Mouse (Mus musculus) CD4-positive, CD25-positive, alpha-beta regulatory T cell, adult 2 months (primary cell): ENCODE data around the gene Vrk3.

Source experiments
- DNase-seq: peaks from one replicate; pipeline ENCODE4 v3.0.0-alpha.2; 2012; ENCODE audit warnings: low read depth, low spot score

The Vrk3 gene

DNA sequence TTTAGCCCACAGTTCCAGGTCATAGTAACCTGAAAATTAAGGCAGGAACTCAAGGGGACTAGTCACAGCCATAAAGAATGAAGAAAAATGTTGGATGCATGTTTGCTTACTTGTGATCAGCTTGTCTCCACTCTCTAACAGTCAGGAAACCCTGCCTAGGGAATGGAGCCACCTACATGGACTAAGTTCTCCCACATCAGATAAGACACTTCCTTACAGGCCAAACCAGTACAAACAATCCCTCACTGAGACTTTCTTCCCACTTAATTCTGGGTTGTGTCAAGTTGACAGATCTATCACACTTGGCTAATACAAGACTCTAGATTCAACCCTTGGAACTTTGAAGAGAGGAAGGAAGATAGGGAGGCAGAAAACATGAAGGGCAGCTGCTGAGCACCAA, 12.2 kb downstream of the Vrk3 start:
- no peak for DNase-seq

DNA sequence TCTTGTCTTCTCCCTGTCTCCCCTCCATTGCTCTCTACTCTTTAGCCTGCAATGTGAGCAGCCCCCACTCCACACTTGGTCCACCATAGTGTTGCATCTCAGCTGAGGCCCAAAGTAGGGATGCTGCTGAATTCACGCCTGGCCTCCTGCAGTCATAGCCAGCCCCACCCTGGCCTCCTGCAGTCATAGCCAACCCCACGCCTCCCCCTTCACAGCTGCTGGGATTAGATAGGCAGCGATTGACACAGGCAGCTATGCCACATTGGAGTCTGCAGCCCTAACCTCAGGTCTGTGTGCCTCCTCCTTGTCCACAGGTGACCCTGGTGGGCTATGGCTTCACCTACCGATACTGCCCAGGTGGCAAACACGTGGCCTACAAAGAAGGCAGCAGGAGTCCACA, 19.9 kb downstream of the Vrk3 start:
- no peak for DNase-seq

DNA sequence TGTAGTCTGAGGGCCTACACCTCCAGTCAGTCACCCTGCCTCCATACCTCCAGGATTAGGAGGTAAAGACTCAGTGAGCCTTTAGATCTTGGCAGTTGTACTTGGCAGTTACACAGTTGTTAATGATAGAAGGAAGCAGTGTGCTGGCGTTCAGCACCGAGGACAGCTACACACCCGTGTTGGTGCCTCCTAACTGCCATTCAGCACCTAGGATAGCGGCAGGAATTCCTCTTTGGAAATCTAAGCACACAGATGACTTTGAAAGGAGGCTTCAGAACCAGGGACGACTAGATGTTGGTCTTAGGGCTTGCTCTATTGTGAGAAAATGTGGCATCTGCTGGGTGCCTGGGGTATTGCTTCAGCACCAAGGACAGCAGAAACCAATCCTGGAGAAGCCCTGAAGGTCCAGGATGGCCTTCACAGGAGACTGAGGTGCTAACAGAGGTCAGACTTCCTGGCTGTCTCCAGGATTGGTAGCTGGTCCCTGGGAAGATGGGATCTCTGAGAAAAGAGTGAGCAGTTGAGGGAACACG, 21.9 kb downstream of the Vrk3 start:
- DNase-seq: peak; percentile 54

DNA sequence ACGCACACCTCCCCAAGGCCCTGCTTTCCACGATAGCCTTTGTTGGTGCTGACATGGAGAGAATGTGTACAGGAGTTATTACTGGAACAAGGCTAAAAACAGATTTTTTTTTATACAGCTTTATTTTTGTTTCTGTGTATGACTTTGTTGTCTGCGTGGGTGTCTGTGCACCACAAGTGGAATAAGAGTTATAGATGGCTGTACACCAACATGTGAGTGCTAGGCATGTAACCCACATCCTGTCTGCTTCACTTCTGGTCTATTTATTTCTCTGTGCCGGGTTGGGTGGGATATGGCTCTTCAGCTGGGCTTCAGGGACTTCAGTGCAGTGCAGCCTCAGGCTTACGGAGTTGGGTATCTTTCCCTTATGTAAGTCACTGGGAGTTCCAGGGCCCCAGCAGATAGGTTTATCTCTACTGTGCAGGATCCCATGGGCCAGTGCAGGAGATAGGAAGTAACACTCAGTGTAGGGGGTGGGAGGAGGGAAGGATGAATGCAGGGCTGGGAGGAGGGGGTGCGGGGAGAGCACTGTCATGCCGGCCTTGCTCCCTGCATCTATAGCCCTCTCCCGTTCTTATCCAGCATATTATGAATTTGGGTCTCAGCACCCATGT, 24.5 kb downstream of the Vrk3 start:
- peak; percentile 64 for DNase-seq

DNA sequence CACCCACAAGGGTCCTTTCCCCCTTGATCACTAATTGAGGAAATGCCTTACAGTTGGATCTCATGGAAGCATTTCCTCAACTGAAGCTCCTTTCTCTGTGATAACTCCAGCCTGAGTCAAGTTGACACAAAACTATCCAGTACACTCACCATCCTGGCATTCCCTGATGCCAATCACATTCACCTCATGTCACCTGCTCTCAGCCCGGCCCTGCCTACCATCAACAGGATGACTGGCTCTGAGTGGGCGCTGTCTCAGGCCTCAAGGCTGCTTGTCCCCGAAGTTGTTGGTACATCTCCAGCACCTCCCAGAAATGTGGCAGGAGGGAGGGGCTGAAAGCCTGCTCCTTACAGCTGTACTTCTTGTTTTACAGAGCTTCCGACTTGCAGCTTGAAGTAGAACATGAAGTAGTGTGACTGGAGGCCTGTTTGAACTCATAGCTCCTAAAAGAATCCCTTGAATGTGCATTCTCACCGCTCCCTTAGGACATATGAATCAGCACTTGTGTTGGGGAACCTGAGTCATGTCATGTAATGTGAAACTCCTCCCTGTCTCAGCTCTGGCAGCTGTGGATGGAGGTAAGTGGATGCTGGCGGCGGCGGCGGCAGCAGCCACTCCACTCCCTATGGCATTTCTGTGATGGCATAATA, 28.8 kb downstream of the Vrk3 start:
- no peak for DNase-seq

DNA sequence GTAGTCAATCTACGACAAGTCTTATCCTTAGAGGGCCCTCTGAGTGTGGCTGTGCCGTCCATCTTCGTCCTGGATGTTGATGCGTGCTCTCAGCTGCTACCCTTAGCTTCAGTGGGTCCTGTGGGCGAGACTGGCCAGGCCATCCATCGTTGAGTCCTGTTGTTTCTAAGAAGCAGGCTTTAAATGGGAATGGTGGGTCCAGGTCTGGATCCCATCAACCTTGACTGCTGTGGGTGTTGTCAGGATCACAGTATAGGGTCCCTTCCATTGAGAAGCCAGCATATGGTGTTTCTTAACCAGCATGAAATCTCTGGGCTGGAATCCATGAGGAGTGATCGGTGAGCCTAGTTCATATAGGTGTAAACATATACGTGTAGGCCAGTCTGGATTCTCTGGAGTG, 31.9 kb downstream of the Vrk3 start:
- no peak for DNase-seq

DNA sequence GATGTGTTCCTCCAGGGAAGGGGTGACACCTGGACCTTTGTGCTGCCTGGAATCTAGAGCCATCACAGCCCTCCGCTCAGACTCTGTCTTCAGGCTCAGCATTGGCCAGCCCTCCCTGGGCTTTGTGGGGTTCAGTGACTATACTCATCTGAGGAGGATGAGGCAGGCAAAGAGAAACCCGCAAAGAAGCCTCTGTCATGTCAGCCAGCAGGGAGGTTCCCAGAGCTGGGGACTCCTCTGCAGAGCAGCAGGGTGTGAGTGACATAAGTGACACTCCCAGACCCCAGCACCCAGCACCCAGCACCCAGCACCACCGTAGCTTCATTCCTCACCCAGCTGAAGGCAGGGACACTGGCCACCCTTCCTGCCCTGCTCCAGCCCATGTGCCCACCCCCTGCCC, 41.3 kb downstream of the Vrk3 start:
- DNase-seq: no peak

DNA sequence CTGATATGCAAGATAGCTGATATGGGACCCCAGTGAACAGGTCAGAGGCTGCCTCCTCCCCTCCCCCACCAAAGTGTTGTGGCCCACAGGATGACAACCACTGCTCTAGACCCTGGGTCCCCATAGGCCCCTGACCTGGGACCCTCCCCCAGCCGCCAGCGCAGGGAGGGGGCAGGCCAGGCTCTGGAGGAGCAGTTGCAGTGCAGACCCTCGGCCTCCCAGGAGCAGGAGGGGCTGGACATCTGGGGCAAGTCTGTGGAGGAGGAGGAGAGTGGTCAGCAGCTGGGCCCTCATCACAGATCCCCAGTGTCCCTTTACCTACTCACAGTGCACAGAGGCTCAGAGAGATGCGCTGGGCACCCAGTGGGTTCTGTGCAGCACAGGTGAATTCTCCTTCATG, 41.9 kb downstream of the Vrk3 start:
- no peak for DNase-seq

DNA sequence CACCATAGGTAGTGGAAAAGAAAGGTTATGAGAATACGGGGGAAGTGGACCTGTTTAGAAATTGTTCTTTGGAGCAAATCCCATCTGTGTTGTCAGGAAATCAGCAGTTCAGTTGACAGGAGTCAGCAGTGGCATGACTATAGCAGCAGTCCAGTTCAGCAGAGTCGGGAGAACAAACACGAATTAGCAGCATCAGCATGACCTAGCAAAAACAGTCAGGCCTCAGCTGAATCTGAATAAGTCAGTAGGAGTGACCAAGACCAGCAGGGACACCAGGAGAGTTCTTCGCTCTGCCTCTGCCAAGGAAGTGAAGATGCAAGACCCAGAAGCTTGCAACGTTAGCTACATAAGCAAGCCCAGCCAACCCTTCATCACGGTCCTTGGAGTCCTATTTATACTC, 44.6 kb downstream of the Vrk3 start:
- no peak for DNase-seq

DNA sequence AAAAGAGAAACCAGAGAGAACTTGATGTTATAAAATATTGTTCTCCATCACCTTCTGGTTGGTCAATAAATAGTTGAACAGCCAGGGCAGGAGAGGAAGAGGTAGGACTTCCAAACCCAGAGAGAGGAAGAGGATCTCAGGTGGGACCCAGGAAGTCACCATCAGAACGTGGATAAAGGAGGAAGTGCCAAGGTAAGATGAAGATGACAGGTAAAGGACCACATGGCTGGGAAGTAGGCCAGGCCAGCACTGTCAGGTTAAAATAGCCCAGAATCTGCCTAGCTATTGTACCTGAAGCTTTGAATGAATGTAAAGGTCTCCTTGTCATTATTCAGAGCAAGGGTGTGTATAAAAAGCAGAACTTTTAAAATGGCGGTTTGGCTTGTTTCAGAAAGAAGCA, 60.7 kb downstream of the Vrk3 start:
- DNase-seq: no peak

DNA sequence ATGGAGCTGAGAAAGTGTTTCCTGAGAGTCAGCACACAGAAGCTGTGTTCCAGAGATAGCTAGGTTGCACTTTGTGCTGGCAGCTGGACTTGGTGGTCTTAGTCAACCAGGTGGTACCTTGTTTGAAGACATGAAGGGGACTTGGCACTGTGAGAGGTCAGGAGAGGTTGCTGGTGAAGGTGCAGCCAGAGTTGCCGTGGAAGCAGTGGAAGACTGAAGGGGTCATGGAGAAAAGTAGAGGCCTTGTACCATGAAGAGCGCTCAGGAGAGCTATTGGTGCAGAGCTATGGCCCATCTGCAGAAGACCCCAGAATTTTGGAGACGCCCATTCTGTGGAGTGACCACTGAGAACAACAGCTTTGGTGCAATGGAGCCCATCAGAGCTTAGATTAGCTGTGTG, 61.3 kb downstream of the Vrk3 start:
- no peak for DNase-seq

DNA sequence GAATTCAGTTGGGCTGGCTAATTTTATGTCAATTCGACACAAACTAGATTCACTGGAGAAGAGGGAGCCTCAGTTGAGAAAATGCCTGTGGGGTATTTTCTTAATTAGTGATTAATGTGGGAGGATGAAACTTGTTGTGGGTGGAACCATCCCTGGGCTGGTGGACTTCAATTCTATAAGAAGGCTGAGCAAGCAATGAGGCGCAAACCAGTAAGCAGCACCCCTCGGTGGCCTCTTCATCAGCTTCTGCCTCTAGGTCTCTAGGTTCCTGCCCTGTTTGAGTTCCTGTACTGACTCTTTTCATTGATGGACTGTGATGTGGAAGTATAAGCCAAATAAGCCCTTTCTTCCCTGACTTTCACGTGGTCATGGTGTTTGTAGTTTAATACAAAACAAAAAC, 62.2 kb downstream of the Vrk3 start:
- DNase-seq: no peak

DNA sequence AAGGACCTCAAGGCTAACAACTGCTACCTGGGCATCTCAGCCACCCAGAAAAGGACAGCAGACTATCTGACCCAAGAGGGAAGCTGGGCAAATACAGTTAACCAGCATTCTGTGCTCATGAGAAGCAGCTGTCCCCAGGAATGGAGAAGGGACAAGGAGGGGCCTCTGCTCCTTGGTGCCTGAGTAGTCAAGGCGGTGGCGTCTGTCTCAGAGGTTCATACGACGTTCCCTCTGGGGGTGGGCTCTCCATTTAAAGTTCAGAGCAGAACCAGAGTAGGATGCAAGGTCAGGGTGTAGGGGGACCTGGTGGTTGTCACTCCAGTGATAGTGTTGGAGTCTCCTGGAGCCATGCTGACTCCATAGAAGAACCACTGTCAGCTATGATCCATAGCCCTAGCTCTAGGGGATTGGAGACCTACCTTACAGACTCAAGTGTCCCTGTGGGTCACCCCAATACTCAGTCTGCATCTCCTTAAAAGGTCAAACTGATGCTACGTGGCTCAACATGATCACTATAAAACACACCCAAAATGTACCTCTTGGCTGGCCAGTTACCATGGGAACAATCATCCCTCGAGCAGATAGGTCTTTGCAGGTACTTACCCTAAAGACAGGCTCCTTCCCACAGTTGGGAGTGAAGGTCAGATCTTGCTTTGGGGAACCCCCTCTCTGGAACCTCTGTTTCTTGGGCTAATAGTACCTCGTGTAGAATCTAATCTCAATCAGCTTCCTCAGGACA, 62.8 kb downstream of the Vrk3 start:
- DNase-seq: no peak

DNA sequence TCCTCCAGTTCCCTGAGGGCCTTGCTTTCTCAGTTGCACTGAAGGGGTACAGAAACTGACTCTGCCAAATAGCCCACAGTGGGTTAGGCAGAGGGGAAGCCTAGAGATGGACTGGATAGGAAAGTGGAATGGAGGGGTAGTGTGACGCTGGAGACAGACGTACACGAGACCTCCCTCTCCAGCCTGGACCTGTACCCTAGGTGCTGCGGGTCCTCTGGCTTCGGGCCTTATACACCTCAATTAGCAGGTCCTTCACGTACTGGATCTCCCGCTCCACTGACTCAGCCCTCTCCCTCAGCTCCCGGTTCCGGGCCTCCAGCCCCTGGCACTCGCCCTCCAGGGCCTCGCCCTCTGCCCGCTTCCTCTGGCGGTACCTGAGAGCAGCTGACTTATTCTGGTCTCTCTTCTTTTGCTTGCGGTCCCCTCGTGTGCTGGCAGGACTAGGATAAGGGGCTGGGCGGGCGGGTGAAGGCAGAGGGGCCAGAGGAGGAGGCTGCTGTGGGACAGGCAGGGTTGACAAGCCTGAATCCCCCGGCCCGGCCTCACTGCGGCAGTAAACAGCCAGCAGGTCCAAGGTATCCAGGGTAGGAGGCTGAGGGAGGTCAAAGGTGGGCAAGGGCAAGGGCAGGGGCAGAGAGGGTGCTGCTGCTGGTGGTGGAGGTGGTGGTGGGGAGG, 64.6 kb downstream of the Vrk3 start:
- no peak for DNase-seq

DNA sequence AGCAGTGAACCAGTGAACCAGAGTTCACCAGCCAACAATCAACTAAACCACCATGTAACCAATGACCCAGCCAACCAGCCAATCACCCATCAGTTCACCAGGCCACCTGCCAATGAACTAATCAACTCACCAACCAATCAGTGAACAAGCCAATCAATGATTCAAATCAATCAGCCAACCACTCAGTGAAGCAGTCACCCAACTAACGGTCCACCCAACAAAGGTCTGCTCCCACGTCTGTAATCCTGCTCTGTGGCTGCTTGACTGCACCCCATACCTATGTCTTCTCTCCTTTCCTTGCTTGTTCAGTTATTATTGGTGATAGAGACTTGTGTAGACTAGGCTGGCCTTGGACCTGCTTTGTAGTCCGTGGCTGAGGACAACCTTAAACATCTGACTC, 65.8 kb downstream of the Vrk3 start:
- no peak for DNase-seq

DNA sequence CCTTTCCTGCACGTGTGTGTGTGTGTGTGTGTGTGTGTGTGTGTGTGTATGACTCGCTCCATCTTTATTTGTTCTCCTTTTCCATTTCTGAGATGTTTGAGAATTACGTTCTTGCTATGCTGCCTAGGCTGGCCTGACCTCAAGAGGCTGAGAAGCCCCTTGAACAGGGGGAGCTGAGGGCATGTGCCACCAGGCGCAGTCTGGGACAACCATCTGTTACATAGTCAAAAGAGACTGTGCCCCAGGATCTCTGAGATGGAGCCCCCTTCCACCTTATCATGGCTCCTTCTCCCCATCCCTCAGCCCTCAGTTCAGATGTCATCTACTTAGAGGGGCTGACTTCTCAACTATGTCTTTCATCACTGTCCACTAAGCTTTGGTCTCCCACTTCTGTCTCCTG, 66.2 kb downstream of the Vrk3 start:
- DNase-seq: no peak

DNA sequence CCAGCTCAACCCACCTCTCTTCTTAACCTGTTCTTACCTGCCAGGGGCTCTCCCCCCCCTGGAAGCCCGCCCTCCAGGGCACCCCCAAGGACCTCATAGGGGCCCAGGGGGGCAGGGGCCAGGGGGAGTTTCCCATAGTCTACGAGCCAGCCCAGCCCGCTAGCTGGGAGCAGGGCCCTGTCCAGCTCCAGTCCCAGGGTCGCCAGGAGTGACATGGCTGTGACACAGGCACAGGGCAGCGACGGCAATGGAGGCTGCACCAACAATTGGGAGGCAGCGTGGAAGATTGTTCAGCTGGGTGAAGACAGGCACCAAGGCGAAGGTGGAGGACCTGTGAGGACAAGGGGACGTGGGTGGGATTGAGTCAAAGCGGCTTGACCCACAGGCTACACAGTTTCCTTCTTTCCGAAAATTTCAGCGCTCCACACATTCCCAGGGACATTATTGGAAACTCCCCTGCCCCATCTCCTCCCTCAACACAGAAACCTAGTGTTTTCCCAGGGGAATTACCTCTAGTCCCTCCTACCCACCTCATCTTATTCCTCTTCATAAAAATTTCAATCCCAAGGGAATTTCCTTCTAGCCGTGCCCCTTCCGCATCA, 66.8 kb downstream of the Vrk3 start:
- peak; percentile 35 for DNase-seq

DNA sequence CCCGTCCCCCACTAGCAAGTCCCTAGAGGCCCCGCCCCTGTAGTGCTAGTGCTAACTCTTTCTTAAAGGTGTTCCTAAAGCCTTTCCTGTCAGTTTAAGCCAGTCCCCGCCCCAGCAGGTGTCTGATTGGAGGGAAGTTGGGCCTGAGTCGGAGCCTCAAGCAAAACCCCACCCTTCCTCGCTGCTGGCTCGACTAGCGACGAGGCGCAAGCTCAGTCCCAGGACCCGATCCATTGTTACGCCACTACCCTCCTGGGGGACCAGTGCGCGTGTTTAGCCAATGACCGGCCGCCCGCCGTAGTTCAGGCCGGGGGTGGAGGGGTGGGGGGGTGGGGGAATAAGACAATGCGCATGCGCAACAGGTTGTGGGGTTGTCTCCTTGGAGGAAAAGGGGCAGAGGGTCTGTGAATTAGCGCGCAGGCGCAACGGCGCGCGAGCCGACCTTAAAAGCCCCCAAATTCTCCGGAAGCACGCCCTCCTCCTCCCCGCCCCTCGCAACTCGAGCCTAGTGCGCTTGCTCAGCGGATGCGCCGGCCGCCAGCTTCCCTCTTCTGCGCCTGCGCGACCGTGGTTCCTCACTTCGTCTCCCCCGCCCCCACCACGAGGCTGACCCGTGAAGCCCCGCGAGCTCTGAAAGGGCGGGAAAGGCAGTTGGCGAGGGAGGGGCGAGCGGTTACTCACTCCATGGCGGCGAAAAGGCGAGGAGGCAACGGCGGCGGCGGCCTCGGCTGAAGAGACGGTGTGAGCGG, 67.7 kb downstream of the Vrk3 start, which contains the start of the genes Nup62 and Il4i1:
Nup62 (plus strand) TSS at position 368 of the 749 bp plus-strand sequence.
Il4i1 (plus strand) TSS at position 667 of the 749 bp plus-strand sequence.
- DNase-seq: peak; percentile 99

DNA sequence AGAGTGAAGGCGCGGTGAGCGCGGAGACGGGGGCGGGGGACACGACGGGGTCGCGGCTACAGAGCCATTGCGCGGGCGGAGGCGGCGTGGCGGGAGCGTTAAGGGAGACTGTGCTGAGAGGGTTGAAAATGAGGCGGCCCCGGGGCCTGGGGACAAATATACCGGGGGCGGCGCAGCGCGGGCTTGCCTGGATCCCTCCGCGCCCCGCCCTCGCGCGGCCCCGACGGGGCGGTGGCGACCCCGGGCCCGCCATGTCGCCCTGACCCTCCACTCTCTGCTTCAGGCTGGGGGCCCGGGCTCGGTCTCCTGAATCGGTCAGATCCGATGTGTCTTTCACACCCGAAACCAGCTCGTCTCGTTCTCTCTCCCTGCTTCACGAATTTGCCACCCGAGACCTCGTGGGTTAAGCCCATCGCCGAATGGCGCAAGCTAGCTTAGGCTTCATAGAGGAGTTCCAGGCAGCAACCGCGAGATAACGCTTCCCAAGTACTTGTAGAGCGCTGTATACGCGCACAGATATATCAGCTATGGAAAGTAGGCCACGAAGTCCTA, 68.3 kb downstream of the Vrk3 start, which contains the start of gene Atf5:
Atf5 (minus strand) TSS at position 189 of the 552 bp plus-strand sequence.
- no peak for DNase-seq

DNA sequence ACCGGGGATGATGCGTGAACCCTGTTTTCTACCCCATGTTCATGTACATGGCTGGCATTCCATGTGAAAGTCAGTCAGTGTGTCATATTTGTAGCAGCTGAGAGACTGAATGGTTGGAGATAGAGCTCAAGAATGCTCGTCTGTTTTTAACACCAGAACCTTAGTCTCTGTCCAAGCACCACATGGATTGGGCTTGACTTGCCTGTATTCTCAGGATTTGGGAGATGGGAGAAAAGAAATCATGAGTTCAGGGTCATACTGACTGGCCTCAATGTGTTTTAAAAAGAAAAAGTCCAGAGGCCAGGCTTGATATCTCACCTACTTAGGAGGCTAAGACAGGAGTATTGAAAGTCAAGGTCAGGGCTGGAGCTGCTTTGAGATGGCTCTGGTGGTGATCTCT, 69.2 kb downstream of the Vrk3 start:
- DNase-seq: no peak

DNA sequence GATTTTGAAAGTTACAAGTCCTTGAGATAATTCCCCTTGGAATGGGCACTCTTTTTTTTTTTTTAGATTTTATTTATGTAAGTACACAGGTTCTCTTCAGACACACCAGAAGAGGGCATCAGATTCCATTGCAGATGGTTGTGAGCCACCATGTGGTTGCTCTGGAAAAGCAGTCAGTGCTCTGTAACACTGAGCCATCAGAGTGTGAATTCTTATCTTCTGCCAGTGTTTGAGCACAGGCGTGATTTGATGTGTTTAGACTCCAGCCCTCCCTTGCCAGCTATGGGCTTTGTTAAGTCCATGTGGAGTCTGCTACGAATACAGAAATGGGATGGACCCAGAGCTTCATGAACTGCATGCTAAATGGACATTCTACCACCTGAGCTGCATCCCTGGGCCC, 70.0 kb downstream of the Vrk3 start:
- no peak for DNase-seq
